Mouse (Mus musculus): ENCODE results near the gene Ebf4.

GRCm38 (mm10) chr2:130412775-130413174 is 117.8 kb downstream of the Ebf4 start:
- TF ChIP-seq EP300 (optimal IDR thresholded peaks at IDR 0.05), result no peak
- TF ChIP-seq CTCF (IDR thresholded peaks at IDR 0.05; ENCODE audit: low read depth), result no peak

All from stomach, postnatal 0 days (tissue).